Mouse (Mus musculus): Measurements from ENCODE around the gene Gls. TPM values are rescaled to one million over a fixed set of nuclear protein-coding genes. Genes with fewer than 3 reads are reported as not detected.

The Gls gene
- polyA plus RNA-seq, 1 experiment from 2014 or later = 14.7 TPM

DNA sequence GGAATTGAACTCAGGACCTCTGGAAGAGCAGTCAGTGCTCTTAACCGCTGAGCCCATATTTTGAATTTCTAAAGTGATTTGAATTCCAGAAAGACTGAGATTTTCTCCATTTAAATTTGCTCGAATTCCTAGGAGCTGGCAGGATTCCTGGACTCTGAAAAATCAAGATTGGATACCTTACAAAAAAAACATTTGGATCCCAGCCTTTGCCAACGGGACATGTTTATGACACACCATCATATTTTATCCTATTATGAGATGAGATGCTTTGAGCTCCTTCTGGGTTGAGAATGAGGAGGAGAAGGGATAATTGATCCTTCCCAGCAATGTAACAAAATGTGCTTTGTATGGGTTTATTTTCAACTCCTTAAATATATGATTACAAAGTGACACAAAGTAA, 31.3 kb upstream of the Gls start:
- WGBS = 52% methylated on average over 3 of the region's 3 CpGs
- 0 out of 2 replicates have a peak, but pooled peaks cover 4% of the 10 kb centered on the region for H3K4me1 ChIP-seq
- no peaks in the 10 kb centered on the region for H3K9me3 ChIP-seq
- no peak overlapping the region for H3K9ac ChIP-seq
- ATAC-seq (ENCODE audit: extremely low read depth, insufficient number of reproducible peaks, low FRiP score, low TSS enrichment) = no peak
- no peak overlapping the region for H3K4me2 ChIP-seq
- H3K27ac ChIP-seq (replicated peaks) = no peak overlapping the region
- no peaks in the 10 kb centered on the region for H3K36me3 ChIP-seq
- H3K4me3 ChIP-seq = no peak overlapping the region
- no peaks in the 10 kb centered on the region for H3K27me3 ChIP-seq (replicated peaks)

DNA sequence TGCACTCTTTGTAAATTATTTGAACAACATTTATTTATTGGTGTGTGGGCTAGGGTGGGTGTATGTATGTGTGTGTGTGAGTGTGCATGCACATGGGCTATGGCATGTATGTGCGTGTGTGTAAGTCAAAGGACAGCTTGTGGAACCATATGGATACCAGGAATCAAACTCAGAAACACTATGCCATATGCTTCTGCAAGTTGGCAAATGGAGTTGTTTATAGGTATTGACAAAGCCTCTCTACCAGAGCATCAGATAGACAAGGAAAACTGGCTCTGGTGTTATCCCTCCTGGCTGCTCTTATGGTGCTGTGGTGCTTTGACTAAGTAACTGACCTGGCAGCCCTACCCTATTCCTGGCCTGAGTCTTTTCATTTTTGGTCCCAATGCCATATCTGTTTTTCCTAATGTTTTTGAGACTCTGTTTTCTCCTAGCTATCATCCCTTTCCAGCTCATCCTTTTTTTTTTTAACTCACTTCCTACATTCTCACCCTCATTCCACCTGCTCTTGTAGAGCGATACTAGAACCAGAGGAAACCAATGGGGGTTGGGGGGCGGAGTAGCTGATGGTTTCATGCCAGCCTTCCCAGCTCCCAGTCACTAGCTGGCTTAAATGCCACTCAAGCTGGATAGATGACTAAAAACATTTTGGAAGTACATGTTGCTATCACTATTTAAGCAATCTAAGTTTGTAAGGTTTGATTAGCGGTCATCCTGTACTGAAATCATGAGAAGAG, 27.5 kb upstream of the Gls start:
- no peak for ATAC-seq (ENCODE audit: extremely low read depth, insufficient number of reproducible peaks, low FRiP score, low TSS enrichment)
- no peaks in the 10 kb centered on the region for H3K9me3 ChIP-seq

DNA sequence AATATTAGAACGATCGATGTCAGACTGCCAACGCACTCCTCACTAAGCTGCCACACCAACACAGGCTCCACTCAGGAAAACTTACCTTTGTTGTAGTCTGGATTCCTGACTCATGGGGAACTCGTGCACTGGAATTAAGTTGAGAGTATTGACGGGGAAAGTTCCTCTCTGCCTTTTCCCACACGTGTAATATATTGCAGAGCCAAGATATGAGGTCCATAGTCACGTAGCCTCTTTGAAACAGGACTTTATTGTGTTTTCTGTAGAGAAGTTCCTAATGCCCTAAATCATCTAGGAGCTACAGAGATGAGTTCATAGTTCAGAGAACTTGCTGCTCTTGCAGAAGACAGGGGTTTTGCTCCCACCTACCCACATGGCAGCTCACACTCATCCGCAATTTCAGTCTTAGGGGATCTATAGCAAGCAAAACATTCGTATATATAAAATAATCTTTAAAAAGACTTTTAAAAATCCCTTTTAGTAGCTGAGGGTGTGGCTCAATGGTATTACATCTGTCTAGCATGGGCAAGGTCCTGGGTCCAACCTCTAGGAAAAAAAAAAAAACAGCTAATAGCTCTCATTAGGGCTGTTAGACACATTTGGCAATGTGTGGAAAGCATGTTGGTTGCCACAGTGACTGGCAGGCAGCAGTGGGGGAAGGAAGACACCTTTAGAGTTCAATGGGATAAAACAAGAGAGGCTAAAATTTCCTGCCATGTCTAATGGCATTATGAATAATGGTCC, 25.1 kb upstream of the Gls start:
- no peak overlapping the region for H3K27ac ChIP-seq (replicated peaks)
- no peaks in the 10 kb centered on the region for H3K36me3 ChIP-seq
- no peaks in the 10 kb centered on the region for H3K4me1 ChIP-seq
- no peak for ATAC-seq (ENCODE audit: extremely low read depth, insufficient number of reproducible peaks, low FRiP score, low TSS enrichment)
- no peaks in the 10 kb centered on the region for H3K9me3 ChIP-seq
- WGBS = 81% methylated on average over 9 of the region's 9 CpGs
- no peak overlapping the region for H3K9ac ChIP-seq
- H3K4me3 ChIP-seq = no peak overlapping the region
- no peak overlapping the region for H3K4me2 ChIP-seq
- H3K27me3 ChIP-seq (replicated peaks) = no peaks in the 10 kb centered on the region; the same call in 1 of the 2 replicates

More for the DNA sequence above, 27.5 kb upstream of the Gls start:
- WGBS = 91% methylated on average over 4 of the region's 4 CpGs
- Histone ChIP-seq H3K4me1 (no peaks in the 10 kb centered on the region), H3K4me2 (no peak overlapping the region), H3K36me3 (no peaks in the 10 kb centered on the region), H3K4me3 (no peak overlapping the region), H3K27ac (replicated peaks) (no peak overlapping the region), H3K9ac (no peak overlapping the region), H3K27me3 (replicated peaks) (no peaks in the 10 kb centered on the region)

DNA sequence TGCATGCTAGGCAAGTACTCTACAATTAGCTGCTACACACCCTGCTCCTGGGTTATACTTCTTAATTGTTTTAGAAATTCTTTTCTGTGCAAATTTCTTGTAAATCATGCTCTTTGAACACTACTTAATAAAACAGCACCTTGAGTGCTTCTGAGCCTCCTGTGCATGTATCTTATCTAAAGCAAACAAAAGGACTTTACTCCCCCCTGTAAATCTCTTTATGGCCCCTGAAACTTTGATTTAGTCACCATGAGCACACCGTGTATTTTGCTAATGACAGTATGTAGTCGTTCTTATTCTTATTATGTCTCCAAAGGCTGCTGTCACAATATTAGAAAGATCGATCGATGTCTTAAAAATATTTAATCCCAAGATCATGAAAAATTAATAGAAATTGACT, 23.9 kb upstream of the Gls start:
- H3K4me3 ChIP-seq = no peak overlapping the region
- 69% methylated on average over 4 of the region's 4 CpGs for WGBS
- no peaks in the 10 kb centered on the region for H3K36me3 ChIP-seq
- ATAC-seq (ENCODE audit: extremely low read depth, insufficient number of reproducible peaks, low FRiP score, low TSS enrichment) = no peak
- H3K9me3 ChIP-seq = no peaks in the 10 kb centered on the region
- H3K27ac ChIP-seq (replicated peaks) = no peak overlapping the region
- no peaks in the 10 kb centered on the region; the same call in 1 of the 2 replicates for H3K27me3 ChIP-seq (replicated peaks)
- H3K4me1 ChIP-seq = peaks cover under 1% of the 10 kb centered on the region; the same call in 1 of the 2 replicates
- H3K4me2 ChIP-seq = no peak overlapping the region
- H3K9ac ChIP-seq = no peak overlapping the region

DNA sequence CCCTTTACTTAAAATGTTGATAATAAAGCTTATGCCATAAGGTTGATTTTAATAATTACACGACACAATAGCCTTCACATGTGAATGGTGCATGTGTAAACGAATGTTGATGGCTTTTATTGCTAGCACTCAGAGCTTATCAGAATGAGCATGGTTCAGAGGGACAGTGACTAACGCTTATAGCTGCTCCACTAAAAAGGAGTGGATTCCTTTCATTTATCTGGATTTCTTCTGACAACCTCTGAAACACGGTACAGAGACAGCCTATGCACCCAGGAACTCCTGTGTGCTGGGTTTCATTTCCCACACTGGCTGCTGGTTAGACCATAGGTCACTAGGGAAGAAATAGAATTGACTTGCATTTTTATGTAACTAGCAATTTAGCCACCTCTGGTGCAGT, 23.2 kb upstream of the Gls start:
- Histone ChIP-seq H3K4me3 (no peak overlapping the region), H3K4me2 (no peak overlapping the region), H3K27ac (replicated peaks) (no peak overlapping the region), H3K27me3 (replicated peaks) (no peaks in the 10 kb centered on the region; the same call in 1 of the 2 replicates), H3K36me3 (no peaks in the 10 kb centered on the region), H3K9me3 (no peaks in the 10 kb centered on the region), H3K9ac (no peak overlapping the region), H3K4me1 (peaks cover 8% of the 10 kb centered on the region)
- 57% methylated on average over 4 of the region's 4 CpGs for WGBS
- no peak for ATAC-seq (ENCODE audit: extremely low read depth, insufficient number of reproducible peaks, low FRiP score, low TSS enrichment)

DNA sequence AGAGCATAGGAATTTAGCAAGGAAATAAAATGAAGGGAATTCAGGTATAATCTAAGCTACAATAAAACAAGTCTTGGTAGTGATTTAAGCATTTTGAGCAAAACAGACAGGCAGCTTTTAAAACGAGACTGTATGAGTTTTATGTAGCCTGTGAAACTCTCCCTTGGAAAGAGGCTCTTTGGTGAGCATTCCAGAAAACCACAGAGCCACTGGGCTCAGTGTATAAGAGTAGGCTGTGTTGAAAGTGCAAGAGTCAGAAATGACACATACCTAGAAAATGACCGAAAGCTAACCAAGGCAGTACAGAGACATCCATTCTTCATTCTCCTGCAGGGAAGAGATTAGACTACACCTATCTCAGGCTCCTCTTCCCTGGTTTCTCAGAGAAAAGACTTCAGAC, 21.4 kb upstream of the Gls start:
- Histone ChIP-seq H3K4me2 (no peak overlapping the region), H3K4me3 (no peak overlapping the region), H3K9ac (no peak overlapping the region), H3K4me1 (peaks cover 21% of the 10 kb centered on the region), H3K9me3 (no peaks in the 10 kb centered on the region), H3K36me3 (no peaks in the 10 kb centered on the region), H3K27me3 (replicated peaks) (no peaks in the 10 kb centered on the region; the same call in 1 of the 2 replicates), H3K27ac (replicated peaks) (no peak overlapping the region)
- ATAC-seq (ENCODE audit: extremely low read depth, insufficient number of reproducible peaks, low FRiP score, low TSS enrichment) = no peak
- 62% methylated on average over 2 of the region's 2 CpGs for WGBS

DNA sequence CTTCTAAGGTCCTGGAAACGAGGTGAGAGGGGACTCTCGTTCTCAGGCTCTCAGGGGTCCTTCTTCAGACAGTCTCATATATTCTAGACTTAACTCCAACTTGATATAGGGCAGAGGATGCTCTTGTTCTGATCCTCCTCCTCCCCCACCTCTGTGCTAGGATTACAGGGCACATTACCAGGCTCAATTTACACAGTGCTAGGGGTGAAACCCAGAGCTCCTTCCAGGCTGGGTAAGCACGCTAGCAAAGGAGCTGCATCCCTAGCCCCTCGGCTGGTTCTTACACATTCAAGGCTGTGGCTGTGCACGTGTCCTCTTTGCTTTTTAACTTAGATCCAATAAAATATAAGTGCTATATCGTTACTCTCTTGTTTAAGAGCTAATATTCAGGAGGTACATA, 20.4 kb upstream of the Gls start:
- H3K9me3 ChIP-seq = no peaks in the 10 kb centered on the region
- no peak overlapping the region for H3K4me2 ChIP-seq
- no peaks in the 10 kb centered on the region for H3K36me3 ChIP-seq
- peaks cover 21% of the 10 kb centered on the region for H3K4me1 ChIP-seq
- ATAC-seq (ENCODE audit: extremely low read depth, insufficient number of reproducible peaks, low FRiP score, low TSS enrichment) = no peak
- no peak overlapping the region for H3K27ac ChIP-seq (replicated peaks)
- no peaks in the 10 kb centered on the region; the same call in 1 of the 2 replicates for H3K27me3 ChIP-seq (replicated peaks)
- H3K9ac ChIP-seq = no peak overlapping the region
- WGBS = 69% methylated on average over 6 of the region's 6 CpGs
- no peak overlapping the region for H3K4me3 ChIP-seq

DNA sequence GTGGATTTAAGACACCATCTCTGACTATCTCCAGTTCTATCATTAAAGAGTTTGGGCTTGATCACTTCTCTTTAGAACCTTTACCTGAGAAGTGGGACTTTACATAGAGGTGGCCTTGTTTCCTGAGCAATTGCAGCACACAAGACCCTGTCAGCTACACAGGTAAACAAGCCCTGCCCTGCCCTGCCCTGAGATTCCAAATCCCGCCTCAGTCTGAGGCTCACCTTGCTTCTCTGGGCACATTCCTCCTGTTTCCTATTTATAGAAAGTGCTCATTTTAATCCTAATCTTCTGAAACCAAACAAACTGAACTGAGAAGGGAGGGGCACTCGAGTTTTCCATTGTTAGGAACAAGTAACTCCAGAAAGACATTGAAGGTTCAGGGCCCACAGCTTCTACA, 19.4 kb upstream of the Gls start:
- Histone ChIP-seq H3K9me3 (no peaks in the 10 kb centered on the region), H3K9ac (no peak overlapping the region), H3K27ac (replicated peaks) (no peak overlapping the region), H3K27me3 (replicated peaks) (no peaks in the 10 kb centered on the region; the same call in 1 of the 2 replicates), H3K4me1 (peaks cover 21% of the 10 kb centered on the region), H3K36me3 (no peaks in the 10 kb centered on the region), H3K4me3 (no peak overlapping the region), H3K4me2 (no peak overlapping the region)
- WGBS = 58% methylated on average over 2 of the region's 2 CpGs
- ATAC-seq (ENCODE audit: extremely low read depth, insufficient number of reproducible peaks, low FRiP score, low TSS enrichment) = no peak

DNA sequence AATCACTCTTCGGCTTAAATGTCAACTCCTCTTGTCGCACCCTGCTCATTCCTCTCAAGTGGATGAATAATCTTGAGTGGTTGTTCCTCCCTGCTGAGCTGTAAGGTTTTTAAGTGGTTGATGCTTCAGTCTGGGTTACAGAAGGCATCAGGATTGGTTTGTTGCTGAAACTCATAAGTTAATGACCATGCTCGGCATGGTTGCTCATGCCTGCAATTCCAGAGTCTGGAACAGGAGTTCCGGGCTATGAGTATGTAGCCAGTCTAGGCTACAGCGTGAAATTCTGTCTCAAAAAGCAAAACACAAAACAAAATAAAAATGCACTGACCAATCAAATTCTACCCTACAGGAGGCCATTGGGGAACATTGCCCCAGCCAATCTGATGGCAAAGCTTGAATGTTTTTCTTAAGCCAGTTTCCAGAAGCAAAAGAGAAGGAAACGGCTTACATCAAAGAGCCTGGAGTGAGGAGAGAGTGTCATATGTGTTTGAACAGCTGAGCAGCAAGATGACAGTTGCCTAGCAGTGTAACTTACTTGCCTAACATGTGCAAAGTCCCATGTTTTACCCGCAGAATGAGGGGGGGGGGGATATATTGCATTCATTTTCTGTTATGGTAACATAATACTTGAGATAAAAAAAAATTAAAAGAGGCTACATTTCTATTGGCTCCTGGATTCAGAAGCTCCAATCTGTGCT, 18.2 kb upstream of the Gls start:
- Histone ChIP-seq H3K9ac (no peak overlapping the region), H3K4me3 (no peak overlapping the region), H3K4me2 (peak overlapping the region; percentile 50), H3K27ac (replicated peaks) (peak overlapping the region; percentile 46), H3K27me3 (replicated peaks) (no peaks in the 10 kb centered on the region; the same call in 1 of the 2 replicates), H3K9me3 (no peaks in the 10 kb centered on the region), H3K36me3 (no peaks in the 10 kb centered on the region), H3K4me1 (peaks cover 21% of the 10 kb centered on the region)
- no peak for ATAC-seq (ENCODE audit: extremely low read depth, insufficient number of reproducible peaks, low FRiP score, low TSS enrichment)
- WGBS = 40% methylated on average over 7 of the region's 7 CpGs

DNA sequence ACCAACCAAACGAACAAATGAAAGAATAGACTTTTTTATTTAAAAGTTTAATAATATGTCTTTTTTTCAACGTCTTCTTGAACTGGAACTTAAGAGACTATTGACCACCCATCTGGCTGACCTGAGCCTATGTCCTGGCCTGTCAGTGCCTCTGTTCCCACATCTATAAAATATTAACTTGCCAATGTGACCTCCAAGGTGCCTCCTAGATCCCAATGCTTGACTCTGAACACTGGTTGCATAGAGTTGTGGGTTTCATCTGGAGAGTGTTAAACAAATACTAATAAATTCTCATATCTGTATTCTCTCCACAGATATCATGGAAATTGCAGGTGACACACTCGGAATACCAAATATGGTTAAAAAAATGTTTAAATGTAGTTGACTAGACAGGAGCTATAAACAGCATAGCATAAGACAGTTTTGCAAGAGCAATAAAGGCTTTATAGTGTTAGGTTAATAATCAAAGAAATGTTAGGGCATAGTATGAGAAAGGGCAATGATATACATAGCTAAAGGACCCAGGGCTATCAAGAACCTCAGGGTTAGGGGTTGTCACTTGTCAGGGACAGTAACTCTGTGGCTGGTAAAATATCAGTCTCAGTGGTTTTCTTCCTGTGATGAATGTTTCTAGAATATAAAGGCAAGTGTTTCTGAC, 16.0 kb upstream of the Gls start:
- 87% methylated on average over 3 of the region's 3 CpGs for WGBS
- no peak for ATAC-seq (ENCODE audit: extremely low read depth, insufficient number of reproducible peaks, low FRiP score, low TSS enrichment)
- Histone ChIP-seq H3K27me3 (replicated peaks) (no peaks in the 10 kb centered on the region; the same call in 1 of the 2 replicates), H3K4me2 (no peak overlapping the region), H3K27ac (replicated peaks) (no peak overlapping the region), H3K9me3 (no peaks in the 10 kb centered on the region), H3K36me3 (no peaks in the 10 kb centered on the region), H3K4me3 (no peak overlapping the region), H3K9ac (no peak overlapping the region), H3K4me1 (peaks cover 21% of the 10 kb centered on the region)

DNA sequence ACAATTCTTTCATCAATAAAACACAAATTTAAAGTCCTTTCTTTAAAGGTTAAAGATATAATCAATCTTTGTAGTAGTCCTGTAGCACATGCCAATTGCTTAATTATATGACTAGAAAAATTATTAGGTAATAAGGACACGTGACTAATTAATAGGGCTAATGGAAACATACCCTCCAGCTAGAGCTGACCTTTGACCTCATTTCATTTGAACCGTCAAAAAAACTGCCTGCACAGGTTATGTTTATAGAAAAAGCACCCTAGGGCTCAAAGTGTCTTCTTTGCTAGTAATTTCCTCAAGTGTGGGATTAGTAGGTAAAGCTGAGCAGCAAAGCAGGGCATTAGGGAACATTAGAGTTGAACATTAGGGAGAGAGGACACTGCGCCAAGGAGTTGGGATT, 9.2 kb upstream of the Gls start:
- no peak overlapping the region for H3K9ac ChIP-seq
- no peaks in the 10 kb centered on the region for H3K27me3 ChIP-seq (replicated peaks)
- H3K4me3 ChIP-seq = no peak overlapping the region
- H3K4me1 ChIP-seq = no peaks in the 10 kb centered on the region
- no peak overlapping the region for H3K4me2 ChIP-seq
- ATAC-seq (ENCODE audit: extremely low read depth, insufficient number of reproducible peaks, low FRiP score, low TSS enrichment) = no peak
- 71% methylated on average over 3 of the region's 3 CpGs for WGBS
- no peaks in the 10 kb centered on the region for H3K9me3 ChIP-seq
- H3K27ac ChIP-seq (replicated peaks) = no peak overlapping the region
- no peaks in the 10 kb centered on the region for H3K36me3 ChIP-seq
